Mouse (Mus musculus): ENCODE measurements around the gene Mapk8. TPM values are rescaled to one million over a fixed set of nuclear protein-coding genes. Genes with fewer than 3 reads are reported as not detected.

The Mapk8 gene
- 17.8 and 19.9 TPM in 2 replicates for polyA plus RNA-seq (2015; fragmentation: Nextera tagmentation; extraction: Ambion mirVana)

DNA sequence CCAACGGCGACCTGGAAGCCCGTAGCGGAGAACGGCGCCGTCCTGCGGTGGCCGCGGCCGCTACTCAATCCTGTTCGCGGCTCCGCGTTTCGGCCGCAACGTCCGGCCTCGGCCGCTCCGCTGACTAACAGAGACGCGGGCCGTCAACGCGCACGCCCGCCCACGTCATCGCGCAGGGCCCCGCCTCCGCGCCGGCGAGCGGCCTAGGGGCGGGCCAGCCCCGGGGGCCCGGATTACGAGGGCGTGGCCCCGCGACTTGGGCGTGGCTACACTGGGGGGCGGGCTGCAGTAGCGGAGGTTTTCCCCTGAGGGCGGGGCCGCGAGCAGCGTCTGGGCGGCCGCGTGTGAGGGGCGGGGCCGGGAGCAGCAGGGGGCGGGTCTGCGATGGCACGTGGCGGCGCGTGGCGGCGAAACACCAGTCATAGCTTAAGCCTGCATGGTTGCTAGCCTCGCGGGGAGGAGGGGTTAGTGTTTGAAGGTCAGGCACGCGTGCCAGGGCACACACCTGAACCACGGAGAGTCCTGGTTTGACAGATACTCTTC lies at the start of gene Mapk8:
Mapk8 (minus strand) TSS at position 132 of the 543 bp plus-strand sequence.
- Histone ChIP-seq H3K4me3 (replicated peaks) (peak within 1 kb of the TSS; percentile 93), H3K4me2 (peak within 1 kb of the TSS; percentile 70), H3K9ac (peak within 1 kb of the TSS; percentile 85), H3K27ac (peak within 1 kb of the TSS; percentile 94), H3K9me3 (replicated peaks) (no peaks in the 10 kb centered on the region), H3K27me3 (peaks cover 23% of the 10 kb centered on the region), H3K4me1 (peaks cover 15% of the 10 kb centered on the region), H3K36me3 (no peaks in the 10 kb centered on the region)
- WGBS: under 1% methylated on average over 70 of the region's 70 CpGs
- peak; percentile 99 for ATAC-seq (replicated peaks; ENCODE audit: low FRiP score)

DNA sequence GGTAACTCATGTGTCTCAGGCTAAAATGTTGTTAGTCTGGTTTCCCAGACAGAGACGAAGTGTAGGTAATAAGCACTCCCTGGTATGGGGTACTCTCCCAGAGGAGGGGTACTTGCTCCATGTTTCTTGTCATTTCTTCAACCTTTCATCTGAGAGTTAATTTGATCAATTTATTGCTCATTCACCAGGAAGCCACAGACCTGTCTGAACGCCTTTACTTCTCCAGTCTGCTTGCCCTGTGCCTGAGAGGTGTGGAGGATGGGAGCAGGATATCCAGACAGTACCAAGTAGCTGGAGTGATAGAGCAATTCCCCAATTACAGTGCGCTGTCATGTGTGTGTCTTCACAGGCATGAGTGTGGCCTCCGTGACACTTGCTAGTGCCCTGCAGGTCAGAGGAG lies 48.3 kb upstream of the Mapk8 start:
- no peaks in the 10 kb centered on the region for H3K36me3 ChIP-seq
- H3K27me3 ChIP-seq: no peaks in the 10 kb centered on the region
- no peak overlapping the region for H3K4me2 ChIP-seq
- H3K9ac ChIP-seq: no peak overlapping the region
- no peaks in the 10 kb centered on the region for H3K9me3 ChIP-seq (replicated peaks)
- no peak overlapping the region for H3K4me3 ChIP-seq (replicated peaks)
- WGBS: 73% methylated on average over 4 of the region's 4 CpGs
- H3K27ac ChIP-seq: no peak overlapping the region
- ATAC-seq (replicated peaks; ENCODE audit: low FRiP score): no peak
- H3K4me1 ChIP-seq: peaks cover 6% of the 10 kb centered on the region; the same call in 1 of the 2 replicates

DNA sequence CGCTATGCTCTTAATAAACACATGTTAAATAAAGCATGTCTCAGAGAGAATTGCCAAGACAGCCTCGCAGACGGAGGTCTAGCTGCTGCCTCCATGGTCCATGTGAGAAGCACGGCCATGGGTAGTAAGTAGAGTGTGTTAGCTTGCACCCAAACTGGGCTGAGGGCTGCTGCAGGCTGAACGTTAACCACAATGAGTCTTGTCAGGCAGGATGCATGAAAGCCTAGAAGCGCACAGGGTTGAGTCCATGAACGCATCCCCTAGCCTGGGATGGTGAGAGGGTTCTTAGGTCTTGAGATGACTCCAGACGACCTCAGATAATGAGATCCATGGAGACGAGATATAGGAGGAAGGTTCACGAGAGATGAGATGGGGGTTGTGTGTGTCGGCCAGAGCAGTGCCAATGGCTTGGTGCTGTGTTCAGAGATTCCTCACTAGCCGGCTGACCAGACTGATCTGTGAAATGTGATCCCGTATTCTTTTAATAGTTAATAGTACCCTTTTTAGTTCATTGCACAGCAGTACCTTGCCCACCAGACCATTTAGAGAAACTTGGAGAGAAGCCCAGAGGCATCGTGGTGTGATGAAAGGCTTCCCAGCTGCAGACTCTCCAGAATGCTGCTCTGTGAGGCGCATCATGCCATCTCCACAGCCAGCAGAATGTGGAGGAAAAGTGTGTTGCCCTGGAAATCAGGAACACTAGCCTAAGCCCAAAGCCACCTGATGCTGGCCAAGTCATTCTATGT lies 41.0 kb upstream of the Mapk8 start:
- H3K4me2 ChIP-seq: peak overlapping the region; percentile 34; the same call in 1 of the 2 replicates
- H3K9me3 ChIP-seq (replicated peaks): no peaks in the 10 kb centered on the region
- peaks cover 24% of the 10 kb centered on the region for H3K4me1 ChIP-seq
- no peak overlapping the region for H3K4me3 ChIP-seq (replicated peaks)
- H3K27me3 ChIP-seq: no peaks in the 10 kb centered on the region; the same call in 1 of the 2 replicates
- 42% methylated on average over 15 of the region's 15 CpGs for WGBS
- H3K27ac ChIP-seq: peak overlapping the region; percentile 84
- H3K36me3 ChIP-seq: no peaks in the 10 kb centered on the region
- peak; percentile 90 for ATAC-seq (replicated peaks; ENCODE audit: low FRiP score)
- H3K9ac ChIP-seq: no peak overlapping the region

DNA sequence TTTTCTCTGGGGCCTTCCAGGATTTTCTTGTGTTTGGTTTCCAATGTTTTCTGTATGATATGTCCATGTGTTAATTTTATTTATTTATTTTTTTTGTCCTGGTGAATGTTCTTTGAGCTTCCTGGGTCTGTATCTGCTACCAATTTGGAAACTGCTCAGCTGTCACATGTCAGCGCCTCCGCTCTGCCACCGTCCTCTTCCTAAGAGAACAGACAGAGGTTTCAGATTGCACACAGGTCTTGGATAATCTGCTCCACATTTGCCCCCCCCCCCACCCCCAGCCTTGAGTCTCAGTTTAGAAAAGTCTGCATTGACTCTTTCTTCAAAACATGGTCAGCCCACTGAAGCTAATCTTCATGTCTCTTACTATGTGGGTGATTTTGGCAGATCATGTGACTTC lies 35.0 kb upstream of the Mapk8 start:
- no peak overlapping the region for H3K27ac ChIP-seq
- no peaks in the 10 kb centered on the region; the same call in 1 of the 2 replicates for H3K27me3 ChIP-seq
- no peak overlapping the region for H3K9ac ChIP-seq
- no peak overlapping the region for H3K4me3 ChIP-seq (replicated peaks)
- WGBS: 36% methylated on average over 3 of the region's 3 CpGs
- H3K36me3 ChIP-seq: no peaks in the 10 kb centered on the region
- ATAC-seq (replicated peaks; ENCODE audit: low FRiP score): no peak
- H3K9me3 ChIP-seq (replicated peaks): no peaks in the 10 kb centered on the region
- H3K4me2 ChIP-seq: no peak overlapping the region
- H3K4me1 ChIP-seq: peaks cover 5% of the 10 kb centered on the region; the same call in 1 of the 2 replicates

GRCm38 (mm10) chr14:33476094-33476760 lies 29.3 kb upstream of the Mapk8 start:
- H3K27me3 ChIP-seq: no peaks in the 10 kb centered on the region
- H3K27ac ChIP-seq: no peak overlapping the region
- 20% methylated on average over 3 of the region's 3 CpGs for WGBS
- H3K4me1 ChIP-seq: 0 out of 2 replicates have a peak, but pooled peaks cover 8% of the 10 kb centered on the region
- H3K9me3 ChIP-seq (replicated peaks): no peaks in the 10 kb centered on the region
- H3K9ac ChIP-seq: no peak overlapping the region
- H3K36me3 ChIP-seq: no peaks in the 10 kb centered on the region
- H3K4me2 ChIP-seq: no peak overlapping the region
- no peak for ATAC-seq (replicated peaks; ENCODE audit: low FRiP score)
- H3K4me3 ChIP-seq (replicated peaks): no peak overlapping the region

- no peak for ATAC-seq (replicated peaks; ENCODE audit: low FRiP score)
- 0 out of 2 replicates have a peak, but pooled peaks cover 8% of the 10 kb centered on the region for H3K4me1 ChIP-seq
- no peaks in the 10 kb centered on the region for H3K27me3 ChIP-seq
- 63% methylated on average over 2 of the region's 2 CpGs for WGBS
- H3K9ac ChIP-seq: no peak overlapping the region
- H3K36me3 ChIP-seq: no peaks in the 10 kb centered on the region
- no peak overlapping the region for H3K4me3 ChIP-seq (replicated peaks)
- no peaks in the 10 kb centered on the region for H3K9me3 ChIP-seq (replicated peaks)
- no peak overlapping the region for H3K4me2 ChIP-seq
- H3K27ac ChIP-seq: no peak overlapping the region
These were observed 27.5 kb upstream of the Mapk8 start for GRCm38 (mm10) chr14:33474461-33474860.

DNA sequence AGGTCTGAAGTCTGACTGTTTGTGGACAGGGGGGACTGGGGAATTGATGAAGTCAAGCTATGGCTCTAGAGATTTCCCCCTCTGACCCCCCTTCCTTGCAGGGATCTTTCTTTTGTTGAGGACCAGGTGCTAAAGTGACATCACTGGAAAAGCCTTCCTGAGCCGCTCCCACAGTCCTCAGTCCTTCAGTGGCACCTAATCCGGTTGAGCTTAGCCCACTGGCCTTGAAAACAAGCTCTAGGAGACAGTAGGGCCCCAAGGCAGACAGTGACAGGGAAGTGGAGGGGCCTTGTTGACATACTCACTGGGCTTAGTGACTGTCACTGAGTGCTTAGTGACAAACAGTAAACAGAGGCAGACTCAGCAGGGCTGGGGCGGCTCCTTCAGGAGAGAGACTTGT lies 24.4 kb upstream of the Mapk8 start, which contains the start of gene Frmpd2:
Frmpd2 (plus strand) TSS at position 366 of the 400 bp plus-strand sequence.
- H3K4me3 ChIP-seq (replicated peaks): no peak within 1 kb of the TSS
- no peaks in the 10 kb centered on the region for H3K9me3 ChIP-seq (replicated peaks)
- no peaks in the 10 kb centered on the region for H3K27me3 ChIP-seq
- WGBS: 63% methylated on average over 3 of the region's 3 CpGs
- no peak within 1 kb of the TSS for H3K4me2 ChIP-seq
- H3K9ac ChIP-seq: no peak within 1 kb of the TSS
- H3K27ac ChIP-seq: no peak within 1 kb of the TSS
- 0 out of 2 replicates have a peak, but pooled peaks cover 6% of the 10 kb centered on the region for H3K4me1 ChIP-seq
- no peak for ATAC-seq (replicated peaks; ENCODE audit: low FRiP score)
- H3K36me3 ChIP-seq: no peaks in the 10 kb centered on the region

- H3K27ac ChIP-seq: no peak overlapping the region
- H3K4me1 ChIP-seq: no peaks in the 10 kb centered on the region
- no peaks in the 10 kb centered on the region for H3K27me3 ChIP-seq
- no peak overlapping the region for H3K4me2 ChIP-seq
- H3K9me3 ChIP-seq (replicated peaks): no peaks in the 10 kb centered on the region
- H3K9ac ChIP-seq: no peak overlapping the region
- WGBS: 75% methylated on average over 6 of the region's 6 CpGs
- no peak overlapping the region for H3K4me3 ChIP-seq (replicated peaks)
- no peaks in the 10 kb centered on the region for H3K36me3 ChIP-seq
- ATAC-seq (replicated peaks; ENCODE audit: low FRiP score): no peak
These were observed 20.8 kb upstream of the Mapk8 start for GRCm38 (mm10) chr14:33467766-33468165.

DNA sequence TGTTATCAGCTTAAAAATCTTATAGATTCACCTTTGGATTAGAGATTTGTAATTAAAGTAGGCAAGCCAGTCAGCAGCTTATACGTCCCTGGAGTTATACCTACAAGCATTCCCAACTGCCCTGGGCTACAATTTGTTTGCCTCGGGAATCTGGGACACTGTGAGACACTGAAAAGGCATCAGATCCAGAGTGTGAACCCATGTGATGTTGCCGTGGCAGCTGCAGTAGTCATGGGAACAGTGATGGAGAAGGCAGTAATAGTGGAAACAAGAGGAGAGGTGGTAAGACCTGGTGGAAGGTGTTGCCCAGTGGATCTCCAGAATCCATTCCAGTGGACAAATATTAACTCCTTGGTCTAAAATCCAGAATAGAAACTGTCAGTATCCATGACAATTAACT lies 16.7 kb upstream of the Mapk8 start:
- Histone ChIP-seq H3K4me1 (no peaks in the 10 kb centered on the region), H3K27me3 (no peaks in the 10 kb centered on the region), H3K4me2 (no peak overlapping the region), H3K36me3 (no peaks in the 10 kb centered on the region), H3K9me3 (replicated peaks) (no peaks in the 10 kb centered on the region), H3K9ac (no peak overlapping the region), H3K4me3 (replicated peaks) (no peak overlapping the region), H3K27ac (no peak overlapping the region)
- ATAC-seq (replicated peaks; ENCODE audit: low FRiP score): no peak
- 67% methylated on average over 3 of the region's 3 CpGs for WGBS

- H3K27ac ChIP-seq: no peak overlapping the region
- no peaks in the 10 kb centered on the region for H3K9me3 ChIP-seq (replicated peaks)
- peaks cover 11% of the 10 kb centered on the region for H3K4me1 ChIP-seq
- H3K9ac ChIP-seq: no peak overlapping the region
- no peak overlapping the region for H3K4me2 ChIP-seq
- ATAC-seq (replicated peaks; ENCODE audit: low FRiP score): no peak
- H3K4me3 ChIP-seq (replicated peaks): no peak overlapping the region
- H3K36me3 ChIP-seq: no peaks in the 10 kb centered on the region
- peaks cover 23% of the 10 kb centered on the region for H3K27me3 ChIP-seq
These were observed 3.4 kb upstream of the Mapk8 start for GRCm38 (mm10) chr14:33450331-33450730.

GRCm38 (mm10) chr14:33449296-33449840 lies 2.4 kb upstream of the Mapk8 start:
- H3K9me3 ChIP-seq (replicated peaks): no peaks in the 10 kb centered on the region
- H3K27ac ChIP-seq: no peak overlapping the region
- H3K4me3 ChIP-seq (replicated peaks): no peak overlapping the region
- 75% methylated on average over 2 of the region's 2 CpGs for WGBS
- H3K27me3 ChIP-seq: peaks cover 23% of the 10 kb centered on the region
- no peak overlapping the region for H3K9ac ChIP-seq
- H3K4me2 ChIP-seq: no peak overlapping the region
- H3K4me1 ChIP-seq: peaks cover 15% of the 10 kb centered on the region
- H3K36me3 ChIP-seq: no peaks in the 10 kb centered on the region
- no peak for ATAC-seq (replicated peaks; ENCODE audit: low FRiP score)

GRCm38 (mm10) chr14:33448276-33448675 lies 1.3 kb upstream of the Mapk8 start:
- Histone ChIP-seq H3K36me3 (no peaks in the 10 kb centered on the region), H3K27me3 (peaks cover 23% of the 10 kb centered on the region), H3K27ac (no peak overlapping the region), H3K4me1 (peaks cover 15% of the 10 kb centered on the region), H3K9me3 (replicated peaks) (no peaks in the 10 kb centered on the region), H3K4me2 (no peak overlapping the region), H3K9ac (no peak overlapping the region), H3K4me3 (replicated peaks) (no peak overlapping the region)
- no peak for ATAC-seq (replicated peaks; ENCODE audit: low FRiP score)
- 90% methylated on average over 4 of the region's 4 CpGs for WGBS

All from kidney, embryonic 15.5 days (tissue).